Mouse (Mus musculus) kidney, adult 2 months (tissue): ENCODE measurements around the gene Gm27021. TPM values are rescaled to one million over a fixed set of nuclear protein-coding genes. Genes with fewer than 3 reads are reported as not detected.
"Not testable (repeated sequence)": the region's sequence is repeated elsewhere in the genome, so short reads cannot be mapped to it uniquely, and the experiment has no call there.

Experiments
- DNase-seq: peaks from one replicate; pipeline ENCODE4 v3.0.0; 2021
- H3K27ac ChIP-seq: fragments of 200-500 bp; 2 replicates; pipeline ENCODE4 v1.5.1; 2012; ENCODE audit warnings: low read depth, low read length, control low read depth, inconsistent platforms; ENCODE audit not compliant: insufficient read depth
- H3K27me3 ChIP-seq: fragments of 200-500 bp; replicated peaks from 2 replicates; pipeline ENCODE4 v1.6.1; 2012; ENCODE audit warnings: mild to moderate bottlenecking, moderate library complexity, low read length, inconsistent platforms; ENCODE audit not compliant: control insufficient read depth, insufficient read depth
- H3K36me3 ChIP-seq: fragments of 200-500 bp; 2 replicates; pipeline ENCODE4 v1.6.1; 2012; ENCODE audit warnings: mild to moderate bottlenecking, moderate library complexity, low read length, inconsistent platforms; ENCODE audit not compliant: control insufficient read depth, insufficient read depth
- H3K4me1 ChIP-seq: fragments of 200-500 bp; 2 replicates; pipeline ENCODE4 v1.6.1; 2011; ENCODE audit warnings: low read length; ENCODE audit not compliant: control insufficient read depth, insufficient read depth
- H3K4me3 ChIP-seq: fragments of 200-500 bp; 2 replicates; pipeline ENCODE4 v1.5.1; 2011; ENCODE audit warnings: mild to moderate bottlenecking, low read depth, low read length, control low read depth; ENCODE audit not compliant: insufficient read depth
- CTCF ChIP-seq: fragments of 200-500 bp; conservative IDR thresholded peaks from 2 replicates; pipeline ENCODE4 v1.5.1; 2011; ENCODE audit warnings: low read depth, mild to moderate bottlenecking, control low read depth, low read length, moderate library complexity, mixed read lengths; ENCODE audit not compliant: insufficient read depth, insufficient read length
- POLR2A ChIP-seq: fragments of 200-500 bp; IDR thresholded peaks from one replicate; pipeline ENCODE4 v1.6.1; 2011; ENCODE audit warnings: low read depth, low read length, control low read depth
- WGBS: fragments of 180-500 bp; shearing (Covaris S2); methylation state at CpG from one replicate; pipeline ENCODE4 v1.1.7; 2018; 5-methylcytosine and 5-hydroxymethylcytosine counted together
- polyA plus RNA-seq: library from polyadenylated mRNA; depleted of rRNA; stranded (reverse); fragments of >200 nt; gene quantifications from 2 replicates; pipeline ENCODE4 v1.2.3, GENCODE M21; 2012

Gm27021 gene
- polyA plus RNA-seq, 1 experiment: not detected

DNA sequence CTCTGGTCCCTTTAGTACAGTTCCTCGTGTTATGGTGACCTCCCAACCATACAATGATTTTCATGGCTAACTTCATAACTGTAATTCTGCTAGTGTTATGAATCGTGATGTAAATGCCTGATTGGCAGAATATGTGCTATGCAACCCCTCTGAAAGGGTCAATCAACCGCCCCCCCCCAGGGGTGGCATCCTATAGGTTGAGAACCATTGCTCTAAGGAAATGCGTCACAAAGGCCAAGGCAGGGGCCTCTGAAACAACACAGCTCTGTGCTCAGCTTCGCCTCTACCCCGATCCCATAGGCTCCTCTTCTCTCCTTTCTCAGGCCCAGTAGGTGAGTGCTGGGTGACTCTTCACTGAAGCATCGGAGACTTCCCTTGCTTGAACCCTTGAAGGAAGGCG lies 17.7 kb upstream of the Gm27021 start:
- WGBS: 91% methylated on average over 8 of the region's 8 CpGs
- no peak overlapping the region for H3K27ac ChIP-seq
- H3K27me3 ChIP-seq: no peaks in the 10 kb centered on the region
- no peak for DNase-seq
- H3K4me3 ChIP-seq: no peak overlapping the region
- no peaks in the 10 kb centered on the region for H3K36me3 ChIP-seq
- TF ChIP-seq CTCF (no peak), POLR2A (no peak)
- H3K4me1 ChIP-seq: no peaks in the 10 kb centered on the region

DNA sequence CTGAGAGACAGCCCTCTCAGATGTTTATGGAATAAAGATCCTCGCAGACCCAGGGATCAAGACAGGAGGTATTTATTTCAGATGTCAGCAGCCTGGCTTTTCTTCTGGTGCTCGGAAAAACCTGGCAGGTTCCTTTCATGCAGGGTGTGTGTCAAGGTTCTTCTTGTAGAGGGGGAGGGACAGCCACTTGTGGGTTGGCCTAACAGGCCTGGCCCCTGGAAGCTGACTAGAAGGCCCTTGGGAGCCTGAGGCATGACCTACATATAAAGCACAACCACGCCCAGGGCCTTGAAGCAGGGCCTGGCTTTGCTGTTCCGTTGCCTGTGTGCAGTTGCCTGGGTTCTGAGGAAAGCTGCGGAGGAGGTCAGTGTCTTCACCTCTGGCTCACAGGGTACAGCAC lies 17.2 kb upstream of the Gm27021 start:
- no peak overlapping the region for H3K27ac ChIP-seq
- H3K4me1 ChIP-seq: no peaks in the 10 kb centered on the region
- no peak overlapping the region for H3K4me3 ChIP-seq
- no peaks in the 10 kb centered on the region for H3K36me3 ChIP-seq
- TF ChIP-seq POLR2A: no peak
- no peak for TF ChIP-seq CTCF
- 82% methylated on average over 5 of the region's 5 CpGs for WGBS
- H3K27me3 ChIP-seq: no peaks in the 10 kb centered on the region
- no peak for DNase-seq

DNA sequence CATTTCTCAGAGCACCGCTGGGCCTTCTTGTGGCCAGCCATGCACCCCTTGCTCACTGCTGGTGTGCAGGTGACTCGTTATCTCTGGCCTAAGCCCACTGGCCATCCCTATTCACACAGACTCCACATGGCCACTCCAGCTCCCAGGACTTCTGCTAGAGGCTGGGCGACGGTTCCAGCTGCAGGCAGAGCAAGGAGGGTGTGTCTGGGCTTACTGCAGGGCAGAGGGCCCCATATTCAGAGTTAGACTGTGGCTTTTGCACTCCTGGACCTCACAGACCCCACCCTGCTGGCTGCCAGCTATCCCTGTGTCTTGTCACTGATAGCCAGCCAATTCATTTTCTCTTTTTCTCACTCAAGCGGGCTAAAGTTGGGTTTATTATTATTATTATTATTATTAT lies 16.2 kb upstream of the Gm27021 start:
- no peaks in the 10 kb centered on the region for H3K4me1 ChIP-seq
- no peak for DNase-seq
- H3K27me3 ChIP-seq: no peaks in the 10 kb centered on the region
- no peak overlapping the region for H3K4me3 ChIP-seq
- 84% methylated on average over 5 of the region's 5 CpGs for WGBS
- no peaks in the 10 kb centered on the region for H3K36me3 ChIP-seq
- TF ChIP-seq POLR2A (no peak), CTCF (no peak)
- H3K27ac ChIP-seq: no peak overlapping the region

GRCm38 (mm10) chr8:120683602-120684001 lies 15.7 kb upstream of the Gm27021 start:
- Histone ChIP-seq H3K4me1 (no peaks in the 10 kb centered on the region), H3K27me3 (no peaks in the 10 kb centered on the region), H3K36me3 (no peaks in the 10 kb centered on the region), H3K27ac (no peak overlapping the region), H3K4me3 (no peak overlapping the region)
- TF ChIP-seq POLR2A: no peak
- TF ChIP-seq CTCF: peak; percentile 90
- WGBS: 13% methylated on average over 10 of the region's 10 CpGs
- DNase-seq: peak; percentile 81

DNA sequence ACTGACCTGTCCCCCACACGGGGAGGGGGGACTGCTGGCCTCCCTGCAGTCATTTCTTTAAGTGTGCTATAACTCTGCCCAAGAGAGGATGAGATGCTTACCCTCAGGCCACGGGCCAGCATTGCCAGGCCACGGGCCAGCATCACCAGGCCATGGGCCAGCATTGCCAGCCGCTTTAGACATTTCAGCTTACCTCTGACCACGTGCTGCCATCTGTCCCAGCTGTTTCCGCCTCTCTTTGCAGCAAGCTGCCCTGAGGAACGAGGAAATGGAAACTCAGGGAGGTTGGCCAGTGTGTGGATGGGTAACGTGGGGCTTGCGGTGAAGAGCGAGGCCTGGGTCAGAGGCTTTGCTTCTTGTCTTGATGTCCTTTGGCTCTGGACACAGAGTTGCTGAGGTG lies 13.2 kb upstream of the Gm27021 start:
- no peaks in the 10 kb centered on the region for H3K4me1 ChIP-seq
- WGBS: 85% methylated on average over 10 of the region's 10 CpGs
- TF ChIP-seq POLR2A (no peak), CTCF (no peak)
- DNase-seq: no peak
- H3K4me3 ChIP-seq: no peak overlapping the region
- no peak overlapping the region for H3K27ac ChIP-seq
- no peaks in the 10 kb centered on the region for H3K36me3 ChIP-seq
- H3K27me3 ChIP-seq: no peaks in the 10 kb centered on the region

- not testable (repeated sequence) for H3K36me3 ChIP-seq, H3K4me3 ChIP-seq, H3K4me1 ChIP-seq, H3K27ac ChIP-seq, H3K27me3 ChIP-seq, DNase-seq
- TF ChIP-seq CTCF: peak; percentile 62
- 50% methylated on average over 7 of the region's 7 CpGs for WGBS
These were observed 12.5 kb upstream of the Gm27021 start for GRCm38 (mm10) chr8:120680405-120680804.

DNA sequence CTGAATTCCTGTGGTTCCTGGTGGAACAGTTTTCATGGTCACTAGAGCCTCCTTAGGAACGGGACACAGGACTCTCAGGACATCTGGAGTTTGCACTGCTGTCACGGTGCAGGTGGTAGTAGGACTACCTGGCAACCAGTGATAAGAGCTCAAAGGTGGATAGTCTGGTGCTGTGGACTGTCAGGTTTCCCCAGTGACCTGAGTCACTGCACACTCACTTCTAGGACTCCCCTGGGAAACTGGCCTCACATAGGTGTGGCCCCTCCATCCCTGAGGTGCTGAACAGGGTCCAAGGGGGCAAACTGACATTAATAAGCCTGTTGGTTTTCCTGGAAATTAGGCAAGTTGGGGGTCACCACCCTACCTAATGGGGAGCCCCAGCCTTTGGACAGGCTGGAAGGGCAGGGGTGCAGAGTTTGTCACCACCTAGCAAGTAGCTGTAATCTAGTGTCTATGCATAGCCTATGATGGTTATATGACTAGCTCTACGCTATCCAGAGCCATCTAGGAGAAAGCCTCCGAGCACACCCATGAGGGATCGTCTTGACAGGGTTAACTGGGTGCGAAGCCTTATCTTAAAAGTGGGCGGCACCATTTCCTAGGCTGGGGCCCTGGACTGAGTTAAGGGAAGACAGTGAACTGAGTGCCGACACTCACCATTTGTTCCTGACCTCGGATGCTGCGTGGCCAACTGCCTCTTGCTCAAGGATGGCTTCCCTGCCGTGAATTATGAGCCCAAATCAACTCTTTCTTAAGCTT lies 11.9 kb upstream of the Gm27021 start:
- no peak for DNase-seq
- no peaks in the 10 kb centered on the region for H3K27me3 ChIP-seq
- no peak overlapping the region for H3K27ac ChIP-seq
- H3K4me3 ChIP-seq: no peak overlapping the region
- TF ChIP-seq CTCF (no peak), POLR2A (no peak)
- WGBS: 53% methylated on average over 11 of the region's 11 CpGs
- H3K4me1 ChIP-seq: no peaks in the 10 kb centered on the region
- H3K36me3 ChIP-seq: no peaks in the 10 kb centered on the region
